Mouse (Mus musculus) embryo, embryonic 11 days (tissue): ENCODE data around the gene Ankrd39.
A peak's percentile ranks its signal among the peaks of the same experiment; 100 is the strongest.

Experiments
- DNase-seq: peaks from one replicate; pipeline ENCODE4 v3.0.0-alpha.2; 2015

Ankrd39 gene

GRCm38 (mm10) chr1:36528351-36528750, 18.9 kb downstream of the Ankrd39 start:
- peak; percentile 36 for DNase-seq

GRCm38 (mm10) chr1:36526903-36527302, 20.3 kb downstream of the Ankrd39 start:
- DNase-seq = no peak

- DNase-seq = no peak
Measured at GRCm38 (mm10) chr1:36525774-36526173, 21.5 kb downstream of the Ankrd39 start.

- no peak for DNase-seq
Measured at GRCm38 (mm10) chr1:36524058-36524457, 23.2 kb downstream of the Ankrd39 start.

- DNase-seq = no peak
Measured at GRCm38 (mm10) chr1:36523332-36524013, 23.8 kb downstream of the Ankrd39 start.

GRCm38 (mm10) chr1:36522210-36522609, 25.0 kb downstream of the Ankrd39 start:
- no peak for DNase-seq

GRCm38 (mm10) chr1:36519626-36520025, 27.6 kb downstream of the Ankrd39 start:
- no peak for DNase-seq

- no peak for DNase-seq
Measured at GRCm38 (mm10) chr1:36518259-36518658, 29.0 kb downstream of the Ankrd39 start.

- DNase-seq = peak; percentile 63
Measured at GRCm38 (mm10) chr1:36513718-36514117, 33.5 kb downstream of the Ankrd39 start.

- DNase-seq = no peak
Measured at GRCm38 (mm10) chr1:36513310-36513709, 33.9 kb downstream of the Ankrd39 start.

GRCm38 (mm10) chr1:36512966-36513280, 34.3 kb downstream of the Ankrd39 start:
- DNase-seq = no peak

- peak; percentile 75 for DNase-seq
Measured at GRCm38 (mm10) chr1:36512089-36512965, 34.9 kb downstream of the Ankrd39 start.

GRCm38 (mm10) chr1:36511289-36512021, 35.8 kb downstream of the Ankrd39 start, which contains the start of gene Cnnm3:
Gene Cnnm3, plus strand, starts transcription at chr1:36511867.
- peak; percentile 99 for DNase-seq

GRCm38 (mm10) chr1:36508238-36508637, 39.0 kb downstream of the Ankrd39 start:
- DNase-seq = no peak

GRCm38 (mm10) chr1:36501261-36501660, 46.0 kb downstream of the Ankrd39 start:
- peak; percentile 79 for DNase-seq

- DNase-seq = no peak
Measured at GRCm38 (mm10) chr1:36497312-36497711, 49.9 kb downstream of the Ankrd39 start.

- no peak for DNase-seq
Measured at GRCm38 (mm10) chr1:36496719-36497118, 50.5 kb downstream of the Ankrd39 start.

- no peak for DNase-seq
Measured at GRCm38 (mm10) chr1:36493299-36493698, 53.9 kb downstream of the Ankrd39 start.

- peak; percentile 71 for DNase-seq
Measured at GRCm38 (mm10) chr1:36492416-36493139, 54.7 kb downstream of the Ankrd39 start.

GRCm38 (mm10) chr1:36489661-36490060, 57.6 kb downstream of the Ankrd39 start:
- DNase-seq = no peak
